Mouse (Mus musculus): Measurements from ENCODE around the gene Gm8914.
"Not testable (repeated sequence)": the region's sequence is repeated elsewhere in the genome, so short reads cannot be mapped to it uniquely, and the experiment has no call there.

Gene Gm8914

GRCm38 (mm10) chrX:91479826-91480225 lies at the start of gene Gm8914:
Gm8914 (plus strand) TSS chrX:91480126.
- not testable (repeated sequence) for DNase-seq
